Mouse (Mus musculus): Measurements from ENCODE around the gene Ccdc12.

- TF ChIP-seq GATA1 (IDR thresholded peaks at IDR 0.05; ENCODE audit: low read length) (no peak), TAL1 (IDR thresholded peaks at IDR 0.05; ENCODE audit: low read length) (no peak)
Measured at GRCm38 (mm10) chr9:110655651-110656007, 674 bp upstream of the Ccdc12 start.

Data from erythroblast, embryonic 14.5 days (primary cell).